Mouse (Mus musculus) liver, adult 10 weeks (tissue): ENCODE measurements around the gene Lmf1. TPM values are rescaled to one million over a fixed set of nuclear protein-coding genes. Genes with fewer than 3 reads are reported as not detected.

Experiments used
- polyA plus RNA-seq: library from polyadenylated mRNA; stranded (reverse); fragments of 350-450 nt; fragmentation: Illumina TruSeq; extraction: RNeasy Lipid Tissue Mini Kit (QIAGEN cat#74804); gene quantifications from one replicate; pipeline ENCODE4 v1.2.3, GENCODE M21; 2014; ENCODE audit warnings: low read depth, low replicate concordance

Lmf1 gene
- polyA plus RNA-seq: 2.1 TPM

GRCm38 (mm10) chr17:25578920-25579319, at the start of gene Lmf1:
Lmf1 (plus strand) TSS chr17:25579085.

DNA sequence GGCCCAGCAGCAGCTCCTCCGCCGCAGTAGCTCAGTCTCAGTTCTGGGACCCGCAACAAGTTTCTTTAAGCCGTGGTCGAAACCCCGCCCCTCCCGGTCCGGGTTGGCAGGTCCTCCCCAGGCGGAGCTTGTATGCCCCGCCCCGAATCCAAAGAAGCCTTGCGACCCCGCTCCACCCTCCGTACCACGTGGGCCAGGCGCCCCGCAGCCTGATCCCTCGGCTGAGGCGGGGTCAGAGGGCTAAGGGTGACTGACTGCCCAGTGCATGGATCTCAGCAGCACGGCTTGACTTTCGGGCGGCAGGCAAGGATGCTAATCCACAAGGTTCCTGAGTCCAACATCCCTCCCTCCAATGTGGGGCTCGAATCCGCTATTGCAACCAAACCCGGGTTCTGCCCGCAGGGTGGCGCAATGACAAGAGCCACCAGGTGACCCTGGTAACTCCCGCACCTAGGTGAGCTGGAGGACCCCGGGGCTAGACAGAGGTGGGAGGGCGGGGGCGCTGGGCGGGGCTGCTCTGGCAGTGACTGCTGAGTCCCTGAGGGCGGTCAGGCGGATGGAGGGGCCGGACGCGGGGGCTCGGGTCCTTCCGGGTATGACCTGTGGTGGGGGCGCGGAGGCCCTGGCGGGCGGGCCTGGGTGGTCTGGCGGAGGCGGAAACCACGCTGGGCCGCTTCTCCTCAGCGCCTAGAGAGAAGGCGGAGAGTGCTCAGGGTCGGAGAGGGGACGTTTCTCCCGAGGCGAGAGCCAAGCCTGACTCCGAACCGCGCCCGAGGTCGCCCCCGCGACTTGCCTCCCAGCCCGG, 8.0 kb upstream of the Lmf1 start, which contains the start of gene Sox8:
Gene Sox8, minus strand, starts transcription at position 39 of the 805 bp plus-strand sequence.

Other genes with a start within 250 kb of the Lmf1 start
- not detected for gene Tpsab1, start 233.5 kb upstream of the Lmf1 start, polyA plus RNA-seq
- gene Tpsb2, start 212.8 kb upstream of the Lmf1 start, polyA plus RNA-seq: not detected
- not detected for gene Tpsg1, start 209.8 kb upstream of the Lmf1 start, polyA plus RNA-seq
- not detected for gene Cacna1h, start 145.3 kb upstream of the Lmf1 start, polyA plus RNA-seq
- gene Tekt4, start 124.5 kb upstream of the Lmf1 start, polyA plus RNA-seq: not detected
- gene Sstr5, start 81.8 kb upstream of the Lmf1 start, polyA plus RNA-seq: not detected
- not detected for gene Sox8, start 8.4 kb upstream of the Lmf1 start, polyA plus RNA-seq
- not detected for gene Gng13, start 138.1 kb downstream of the Lmf1 start, polyA plus RNA-seq
- gene Chtf18, start 148.3 kb downstream of the Lmf1 start, polyA plus RNA-seq: not detected
- not detected for gene Rpusd1, start 148.6 kb downstream of the Lmf1 start, polyA plus RNA-seq
- not detected for gene Mslnl, start 157.0 kb downstream of the Lmf1 start, polyA plus RNA-seq
- gene Msln, start 175.3 kb downstream of the Lmf1 start, polyA plus RNA-seq: 0.53 TPM
- 2.1 TPM for gene Narfl, start 194.7 kb downstream of the Lmf1 start, polyA plus RNA-seq
- not detected for gene Haghl, start 206.6 kb downstream of the Lmf1 start, polyA plus RNA-seq
- not detected for gene Ccdc78, start 207.5 kb downstream of the Lmf1 start, polyA plus RNA-seq
- 0.32 TPM for gene Fam173a, start 213.8 kb downstream of the Lmf1 start, polyA plus RNA-seq
- gene AC134908.4, start 216.6 kb downstream of the Lmf1 start, polyA plus RNA-seq: 1.6 TPM
- not detected for gene Metrn, start 218.1 kb downstream of the Lmf1 start, polyA plus RNA-seq
- gene Fbxl16, start 230.0 kb downstream of the Lmf1 start, polyA plus RNA-seq: not detected
- gene Wdr24, start 244.5 kb downstream of the Lmf1 start, polyA plus RNA-seq: 0.64 TPM
- gene Jmjd8, start 249.8 kb downstream of the Lmf1 start, polyA plus RNA-seq: 5.3 TPM